Mouse (Mus musculus) erythroblast, adult 5-6 weeks (primary cell): ENCODE measurements around the gene Qtrt2. TPM values are rescaled to one million over a fixed set of nuclear protein-coding genes. Genes with fewer than 3 reads are reported as not detected.

Source experiments
- ATAC-seq: replicated peaks from 2 replicates; pipeline ENCODE4 v1.8.0; 2016; ENCODE audit warnings: moderate number of reproducible peaks, mild to moderate bottlenecking, moderate TSS enrichment, inconsistent platforms; ENCODE audit not compliant: poor library complexity, low FRiP score, severe bottlenecking
- total RNA-seq, 2 experiments: library from RNA; stranded (forward) in 1 of 2; stranded (reverse) in 1 of 2; fragments of 150-400 nt in 1 of 2; fragments of 200-764, 138-1000 nt in 1 of 2; gene quantifications; 2 replicates each; pipeline versions ENCODE4 v1.2.3 to v1.2.4; 2015 to 2017; ENCODE audit warnings: low replicate concordance in 2 of 2

Qtrt2 gene
- total RNA-seq, 2 experiments from 2014 or later = 4.8 to 5.5 TPM

DNA sequence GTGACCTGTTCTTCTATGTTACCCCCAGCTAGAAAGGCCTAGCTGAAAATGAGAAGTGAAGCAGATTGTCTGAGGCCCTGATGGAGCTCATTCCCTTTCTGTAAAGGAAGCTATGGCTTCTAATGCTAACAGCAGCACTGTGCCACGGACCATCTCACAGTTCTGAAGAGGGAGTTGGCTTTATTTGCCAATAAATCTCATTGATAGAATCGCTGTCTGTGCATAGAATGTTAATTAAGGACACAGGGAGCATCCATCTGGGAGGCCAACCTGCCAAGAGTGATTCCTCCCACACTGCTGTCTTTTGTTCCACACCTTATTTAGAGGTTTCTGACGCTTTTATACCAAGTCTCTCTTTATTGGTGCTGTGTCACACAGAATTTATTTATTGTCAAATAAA, 4.9 kb upstream of the Qtrt2 start:
- no peak for ATAC-seq

DNA sequence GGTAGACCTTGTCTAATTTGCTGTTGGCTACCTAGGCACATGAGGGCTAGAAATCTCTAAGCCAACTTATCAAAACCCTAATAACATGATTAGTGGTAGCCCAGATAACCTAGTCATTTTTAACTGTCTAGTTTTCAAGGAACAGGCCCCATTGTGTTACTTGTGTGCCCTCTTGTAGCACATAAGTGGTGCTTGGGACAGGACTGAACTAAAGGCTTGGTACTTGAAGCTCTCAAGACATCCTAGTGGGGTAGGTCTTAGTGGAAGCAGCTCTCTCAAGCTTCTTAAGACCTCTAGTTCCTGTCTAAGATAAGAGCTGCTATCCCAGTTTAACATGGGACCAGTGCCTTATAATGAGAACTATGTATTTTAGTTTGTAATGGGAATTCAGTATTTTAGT, 4.0 kb upstream of the Qtrt2 start:
- ATAC-seq = no peak

DNA sequence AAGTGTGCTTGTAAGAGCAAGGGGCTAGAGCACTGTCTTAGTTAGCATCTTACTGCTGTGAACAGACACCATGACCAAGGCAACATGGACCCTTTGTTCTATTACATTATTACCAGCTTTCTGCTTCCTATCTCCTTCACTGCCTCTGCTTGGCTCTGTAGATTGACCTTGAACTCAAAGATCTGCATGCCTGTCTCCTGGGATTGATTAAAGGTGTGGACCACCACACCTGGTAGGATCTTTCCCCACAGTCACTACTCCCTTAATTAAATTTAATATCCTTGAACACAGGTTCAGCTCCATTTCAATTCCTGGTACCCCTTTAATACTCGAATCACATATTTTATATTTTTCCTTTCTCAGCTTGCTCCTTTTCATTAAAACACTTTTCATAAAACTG, 763 bp downstream of the Qtrt2 start:
- ATAC-seq = no peak

DNA sequence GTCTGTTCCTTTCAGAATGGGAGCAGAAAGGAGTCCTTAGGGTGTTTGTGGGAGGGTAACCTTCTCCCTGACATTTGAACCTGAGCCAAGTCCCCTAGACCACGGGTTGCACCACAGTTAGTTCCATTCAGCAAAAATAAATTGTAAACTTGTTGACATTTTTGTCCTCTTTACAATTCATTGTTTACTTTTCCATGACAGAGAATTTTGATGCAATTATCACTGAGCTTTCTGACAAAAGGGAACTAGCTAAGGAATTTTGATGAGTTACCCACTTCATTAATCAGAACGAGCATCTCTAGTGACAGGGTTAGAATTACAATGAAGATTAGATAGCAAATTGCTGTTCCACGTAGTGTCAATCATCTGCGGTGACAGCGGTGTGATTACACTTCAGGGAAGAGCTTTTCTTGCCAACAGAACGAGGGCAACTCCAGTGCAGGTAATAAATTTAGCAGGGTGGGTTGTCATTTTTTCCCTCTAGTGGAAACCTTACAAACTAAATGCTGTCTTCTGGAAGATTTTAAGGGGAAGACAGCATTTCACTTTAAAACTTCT, 1.5 kb downstream of the Qtrt2 start:
- no peak for ATAC-seq

DNA sequence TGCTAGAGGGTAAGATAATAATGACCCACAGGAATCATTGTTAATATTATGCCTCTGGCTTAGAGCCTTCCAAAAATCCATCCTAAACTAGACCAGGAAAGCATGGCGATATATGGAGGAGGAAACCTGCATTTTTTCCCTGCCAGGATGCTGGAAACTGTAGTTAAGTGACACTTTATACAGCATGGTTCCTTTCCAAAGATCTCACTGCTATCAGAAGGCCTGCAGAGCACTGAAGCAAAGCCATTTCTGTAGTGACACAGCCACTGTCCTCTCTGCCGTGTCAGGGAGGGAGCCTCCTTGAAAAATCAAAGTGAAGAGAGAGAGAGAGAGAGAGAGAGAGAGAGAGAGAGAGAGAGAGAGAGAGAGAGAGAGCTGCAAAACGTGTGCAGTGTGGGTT, 4.0 kb downstream of the Qtrt2 start:
- no peak for ATAC-seq

DNA sequence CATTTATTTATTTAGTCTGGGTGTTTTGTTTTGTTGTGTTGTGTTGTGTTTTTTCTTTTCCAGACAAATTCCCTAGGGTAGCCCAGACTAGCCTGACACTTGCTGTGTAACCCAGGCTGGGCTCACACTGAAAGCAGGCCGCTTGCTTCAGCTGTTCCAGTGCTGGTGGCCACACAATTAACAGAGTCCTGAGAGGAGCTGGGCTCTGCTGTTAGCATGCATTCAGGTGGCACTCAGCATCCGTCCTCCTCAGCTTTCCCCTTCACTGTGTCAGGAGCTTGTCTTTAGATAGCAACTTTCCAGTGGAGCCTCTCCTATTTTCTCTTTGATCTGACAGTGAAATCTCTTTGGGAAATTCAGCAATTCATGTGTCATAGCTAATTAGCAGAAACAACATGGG, 4.6 kb downstream of the Qtrt2 start:
- ATAC-seq = no peak

DNA sequence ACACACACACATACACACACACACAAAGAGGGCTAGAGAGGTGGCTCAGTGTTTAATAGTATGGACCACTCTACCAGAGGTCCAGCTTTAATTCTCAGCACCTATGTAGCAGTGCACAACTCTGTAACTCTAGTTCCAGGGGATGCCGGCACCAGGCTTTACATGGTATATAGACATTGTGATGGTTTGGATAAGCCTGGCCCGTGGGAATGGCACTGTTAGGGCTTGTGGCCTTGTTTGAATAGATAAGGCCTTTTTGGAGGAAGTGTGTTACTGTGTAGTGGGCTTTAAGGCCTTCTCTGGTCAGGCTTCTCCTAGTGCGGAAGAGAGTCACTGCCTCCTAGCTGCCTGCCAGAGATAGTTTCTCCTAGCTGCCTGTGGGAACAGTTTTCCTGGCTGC, 7.7 kb downstream of the Qtrt2 start:
- no peak for ATAC-seq

DNA sequence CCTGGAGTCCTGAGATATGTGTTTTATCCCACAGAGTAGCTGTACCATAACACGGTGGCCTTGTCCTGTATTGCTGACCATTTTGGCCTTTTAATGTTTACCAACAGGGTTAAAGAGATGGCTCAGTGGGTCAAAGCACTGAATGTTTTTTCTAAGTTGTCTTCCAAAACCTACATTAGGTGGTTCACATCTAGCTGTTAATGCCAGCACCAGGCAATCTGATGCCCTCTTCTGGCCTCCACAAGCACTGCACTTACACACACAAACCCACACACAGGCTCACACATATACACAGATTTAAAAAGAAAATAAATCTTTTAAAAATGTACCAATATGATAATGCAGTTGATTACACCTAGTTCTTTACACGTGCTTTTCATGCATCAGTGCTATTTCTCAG, 17.7 kb downstream of the Qtrt2 start:
- ATAC-seq = 0 out of 2 replicates have a peak, but pooled peaks have one; percentile 46

DNA sequence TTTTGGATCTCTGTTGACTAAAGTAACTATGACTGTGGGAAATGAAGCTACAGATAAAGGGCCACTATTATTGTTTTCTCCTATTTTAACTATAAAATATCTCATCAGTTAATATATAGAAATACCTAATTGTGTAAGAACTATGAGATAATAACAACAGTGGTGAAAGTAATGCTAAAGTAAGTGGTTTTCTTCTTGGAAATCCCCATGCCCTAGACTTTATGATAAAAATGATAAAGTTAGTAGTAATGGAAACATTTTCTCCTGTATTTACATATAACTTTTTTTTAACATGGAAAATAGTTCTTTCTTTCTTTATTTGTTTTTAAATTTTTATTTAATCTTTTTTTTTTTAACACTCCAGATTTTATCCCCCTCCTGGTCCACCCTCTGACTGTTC, 26.0 kb downstream of the Qtrt2 start:
- ATAC-seq = no peak

DNA sequence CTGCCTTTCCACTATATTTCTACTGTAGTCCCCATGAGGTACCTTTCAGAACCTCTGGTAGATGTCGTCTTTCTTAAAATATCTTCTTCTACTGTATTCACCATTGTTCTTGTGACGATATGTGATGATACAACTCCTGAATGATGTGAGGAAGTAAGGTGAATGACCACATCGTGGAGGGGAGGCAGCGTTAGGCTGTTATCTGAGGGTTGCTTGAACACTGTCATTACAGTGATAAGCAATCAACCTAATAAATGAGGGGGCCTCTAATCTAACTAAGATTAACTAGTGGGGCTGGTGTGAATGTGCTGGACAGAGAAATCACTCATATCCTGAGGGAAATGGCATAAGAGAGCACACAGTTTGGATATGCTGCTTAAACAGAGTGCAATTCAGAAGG, 26.5 kb downstream of the Qtrt2 start:
- no peak for ATAC-seq

DNA sequence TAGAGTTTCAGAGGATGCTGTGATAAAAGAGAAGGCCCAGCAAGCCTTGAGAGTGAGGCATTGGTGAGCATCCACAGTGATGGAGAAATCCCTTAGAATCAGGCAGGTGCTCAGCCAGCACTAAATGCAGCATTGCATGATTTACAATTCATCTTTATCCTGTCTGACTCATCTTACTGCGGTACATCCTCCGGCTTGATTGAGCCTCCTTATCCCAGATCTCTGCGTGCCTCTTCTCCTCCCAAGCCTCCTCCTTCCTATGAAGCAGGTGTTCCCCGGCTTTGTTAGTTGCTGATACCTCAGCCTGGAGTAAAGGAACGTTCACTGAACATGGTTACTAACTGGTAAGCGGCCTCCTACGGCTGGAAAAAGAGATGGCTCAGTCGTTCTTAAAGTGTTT, 32.1 kb downstream of the Qtrt2 start:
- no peak for ATAC-seq

DNA sequence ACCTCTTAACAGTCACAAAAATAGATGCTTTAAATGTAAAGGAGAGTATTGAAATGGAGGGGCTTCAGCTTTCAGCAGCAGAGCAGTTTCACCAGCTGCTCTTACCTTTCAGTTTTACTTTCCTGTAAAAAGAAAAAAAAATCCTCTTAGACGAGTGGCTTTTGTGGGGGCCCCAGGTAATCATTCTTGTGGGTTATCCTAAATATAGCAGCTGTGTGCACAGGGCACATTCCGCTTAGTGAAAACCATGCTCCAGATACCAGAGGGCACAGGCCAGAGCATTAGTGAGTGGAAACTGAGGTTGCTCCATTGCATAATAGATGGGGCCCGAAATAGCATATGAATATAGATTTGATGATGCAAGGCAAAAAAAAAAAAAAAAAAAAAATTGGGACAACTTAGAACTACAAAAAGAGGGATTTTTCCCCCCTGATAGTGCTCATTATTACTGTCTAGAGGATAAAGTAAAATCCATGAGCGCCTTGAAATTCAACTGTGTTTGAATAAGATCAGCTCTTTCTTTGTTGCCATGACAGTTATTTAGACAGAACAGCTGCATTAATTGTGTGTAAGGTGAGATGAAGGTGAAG, 35.8 kb downstream of the Qtrt2 start:
- ATAC-seq = no peak

DNA sequence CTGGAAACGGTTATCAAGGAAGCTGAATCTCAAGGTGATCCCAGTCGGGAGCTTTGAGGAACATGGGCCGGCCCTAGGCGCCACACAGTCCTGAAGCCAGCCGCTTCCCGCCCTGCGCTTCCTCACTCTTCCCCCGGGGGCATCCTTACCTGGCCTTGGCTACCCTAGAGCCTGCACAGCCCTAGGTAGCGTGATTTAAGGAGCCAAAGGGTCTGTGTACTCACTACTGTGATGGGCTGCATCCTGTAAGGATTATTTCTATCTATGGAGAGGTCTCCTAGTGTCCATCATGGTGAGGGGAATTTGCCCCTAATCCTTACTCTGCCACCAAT, 36.6 kb downstream of the Qtrt2 start:
- peak; percentile 81 for ATAC-seq

DNA sequence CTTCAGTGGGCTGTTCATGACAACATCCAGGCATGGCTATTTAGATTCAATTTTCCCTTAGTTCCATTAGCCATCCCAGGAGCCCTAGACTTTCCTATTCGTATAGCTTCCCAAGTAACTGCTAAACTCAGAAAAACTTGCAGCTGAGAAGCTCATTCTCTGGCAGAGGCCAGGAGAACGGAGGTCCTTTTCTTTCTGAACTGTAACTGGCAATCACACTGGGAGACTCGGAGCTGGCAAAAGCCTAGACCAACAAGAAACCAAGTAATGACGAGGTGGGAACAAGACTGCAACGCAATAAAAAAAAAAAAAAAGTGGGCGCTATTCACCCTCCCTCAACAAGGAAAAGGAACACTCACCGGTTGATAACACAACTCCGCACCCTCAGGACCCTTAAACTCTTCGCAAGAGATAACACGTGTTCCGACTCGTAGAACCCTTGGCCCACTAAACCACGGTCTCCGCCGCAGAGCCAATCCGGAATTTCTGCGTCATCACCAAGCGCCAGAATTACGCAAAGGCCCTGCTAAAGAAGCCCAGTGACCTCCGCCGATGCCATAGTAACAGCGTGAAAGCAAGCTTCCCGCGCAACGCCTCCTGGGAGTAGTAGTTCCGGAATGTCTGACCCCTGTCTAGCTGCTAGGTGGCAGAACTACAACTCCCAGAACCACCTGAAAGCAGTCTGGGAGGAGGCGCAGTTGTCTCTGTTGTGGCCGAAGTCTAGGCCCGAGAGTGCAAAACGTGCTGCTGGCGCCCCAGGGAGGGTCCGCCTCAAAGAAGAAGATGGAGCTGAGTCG, 37.2 kb downstream of the Qtrt2 start, which contains the start of gene Ccdc191:
Gene Ccdc191, plus strand, starts transcription at position 593 of the 797 bp plus-strand sequence.
- ATAC-seq = peak; percentile 99

DNA sequence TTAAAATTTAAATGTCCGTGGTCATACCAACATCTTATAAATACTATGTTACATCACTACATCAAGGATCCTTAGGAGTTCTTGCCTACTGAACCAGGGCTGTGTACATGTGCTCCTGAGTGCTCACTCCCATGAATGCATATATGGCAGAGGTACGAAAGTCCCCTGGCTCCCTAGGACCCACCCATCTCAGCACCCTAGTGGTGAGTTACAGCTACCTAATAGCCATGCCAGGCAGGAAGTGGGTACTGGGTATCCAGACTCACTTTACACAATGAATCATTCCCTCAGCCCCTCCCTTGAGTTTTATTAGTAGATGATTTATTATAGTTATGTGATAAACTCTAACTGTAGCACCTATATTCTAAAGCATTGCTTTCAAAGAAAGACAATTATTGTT, 44.3 kb downstream of the Qtrt2 start:
- no peak for ATAC-seq

DNA sequence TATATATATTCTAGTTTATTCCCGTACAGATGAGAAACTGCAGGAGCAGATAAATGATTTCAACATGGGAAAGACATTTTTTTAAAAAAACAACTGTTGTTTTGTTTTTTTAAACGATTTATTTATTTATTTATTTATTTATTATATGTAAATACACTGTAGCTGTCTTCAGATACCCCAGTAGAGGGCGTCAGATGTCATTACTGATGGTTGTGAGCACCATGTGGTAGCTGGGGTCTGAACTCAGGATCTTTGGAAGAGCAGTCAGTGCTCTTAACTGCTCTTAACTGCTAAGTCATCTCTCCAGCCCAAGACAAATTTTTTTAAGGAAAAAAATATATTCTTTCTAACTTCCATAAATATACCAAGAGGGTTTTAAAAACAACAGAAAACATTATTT, 45.0 kb downstream of the Qtrt2 start:
- no peak for ATAC-seq

DNA sequence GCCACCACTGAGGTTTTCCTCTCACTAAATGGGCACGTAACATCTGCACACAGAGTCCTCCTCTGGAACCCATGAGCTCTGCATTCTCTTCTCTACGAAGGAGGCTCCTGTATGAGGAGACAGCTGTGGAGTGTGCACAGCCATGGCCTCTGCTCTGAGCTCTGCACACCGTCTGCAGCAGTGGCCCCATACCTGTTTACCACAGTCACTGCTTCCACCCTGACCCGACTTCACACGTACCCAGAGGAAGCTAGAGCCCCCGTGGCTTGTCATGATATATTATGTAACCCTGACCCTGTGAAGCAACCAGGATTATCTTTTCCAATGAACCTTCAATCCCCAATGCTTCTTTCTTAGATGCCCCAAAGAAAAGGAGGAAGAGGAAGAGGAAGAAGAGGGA, 46.8 kb downstream of the Qtrt2 start:
- no peak for ATAC-seq

DNA sequence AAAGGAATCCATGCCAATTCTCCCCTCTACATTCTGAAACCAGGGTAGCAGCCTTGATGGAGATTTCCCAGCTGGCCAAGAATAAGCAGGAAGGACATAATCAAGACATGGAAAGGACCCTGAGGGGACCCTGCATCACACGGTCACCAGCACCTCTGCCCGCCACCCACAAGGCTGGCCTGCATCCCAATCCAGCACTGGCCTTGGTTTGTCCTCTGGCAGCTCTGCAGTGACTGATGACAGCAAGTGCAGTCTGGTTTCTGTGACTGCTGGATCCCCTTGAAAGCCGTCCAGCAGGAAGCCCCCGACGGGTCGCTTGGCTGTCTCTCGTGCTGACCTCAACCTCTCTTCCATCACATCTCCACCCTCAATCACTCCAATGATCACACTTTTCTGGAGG, 55.2 kb downstream of the Qtrt2 start:
- ATAC-seq = no peak

DNA sequence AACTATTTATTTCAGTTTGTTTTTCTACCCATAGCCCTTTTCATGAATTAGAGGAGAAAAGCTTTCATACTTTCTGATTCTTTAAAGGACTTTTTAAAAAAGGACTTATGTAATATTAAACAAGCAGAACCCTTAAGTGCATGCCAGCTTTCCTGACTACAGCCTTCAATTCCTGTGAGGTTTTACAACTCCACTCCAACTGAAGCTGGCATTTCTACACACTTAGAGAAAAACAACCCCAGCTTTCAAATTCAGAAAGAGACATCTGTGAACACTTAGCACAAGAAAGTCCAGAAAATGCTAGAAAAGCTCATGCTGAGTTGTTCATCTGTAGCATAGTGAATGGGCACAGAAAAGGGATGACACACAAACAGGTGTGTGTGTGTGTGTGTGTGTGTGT, 56.8 kb downstream of the Qtrt2 start:
- no peak for ATAC-seq

DNA sequence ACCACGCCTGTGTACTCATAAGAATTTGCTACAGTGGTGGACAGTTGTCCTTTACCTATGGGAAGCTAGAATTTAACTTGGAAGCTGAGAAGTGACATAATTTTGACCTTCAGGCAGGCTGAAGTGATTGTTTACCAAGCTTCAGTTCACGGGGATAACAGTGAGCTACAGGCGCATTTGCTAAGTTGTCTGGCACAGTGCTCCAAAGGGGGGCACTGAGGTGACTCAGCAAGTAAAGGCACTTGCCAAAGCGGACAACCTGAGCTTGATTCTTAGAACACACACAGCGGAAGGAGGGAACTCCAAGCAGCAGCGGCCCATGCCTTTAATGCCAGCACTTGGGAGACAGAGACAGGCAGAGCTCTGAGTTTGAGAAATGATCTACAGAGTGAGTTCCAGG, 66.0 kb downstream of the Qtrt2 start:
- ATAC-seq = no peak

DNA sequence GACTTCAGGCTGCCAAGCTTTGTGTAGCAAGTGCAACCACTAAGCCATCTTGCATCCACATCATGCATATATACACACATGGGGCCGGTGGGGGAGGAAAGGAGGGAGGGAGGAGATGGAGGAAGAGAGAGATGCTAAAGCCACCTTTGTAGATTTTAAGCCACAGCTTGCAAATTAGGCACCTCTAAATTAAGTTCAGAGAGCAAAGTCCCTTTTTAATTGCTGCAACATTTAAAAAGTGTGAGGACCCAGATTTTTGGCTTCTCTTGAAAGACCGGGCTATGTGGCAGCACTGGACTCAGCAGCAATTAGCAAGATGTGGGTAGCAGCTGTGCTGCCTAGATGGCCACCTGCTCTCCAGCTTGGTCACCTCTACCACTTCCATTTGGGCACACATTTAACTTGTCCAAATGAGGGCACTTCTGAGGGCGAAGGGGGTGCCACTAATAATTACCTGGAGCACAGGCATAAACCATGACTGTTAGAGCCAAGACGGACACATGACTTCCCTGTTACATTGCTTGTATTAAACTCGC, 67.6 kb downstream of the Qtrt2 start:
- no peak for ATAC-seq
